Mouse (Mus musculus) erythroblast, embryonic 14.5 days (primary cell): ENCODE measurements around the gene H2-Eb1. TPM values are rescaled to one million over a fixed set of nuclear protein-coding genes. Genes with fewer than 3 reads are reported as not detected.

Experiments used
- H3K27me3 ChIP-seq: 2 replicates; pipeline ENCODE4 v1.6.1; 2012; ENCODE audit warnings: inconsistent platforms; ENCODE audit not compliant: control insufficient read depth
- H3K36me3 ChIP-seq: 2 replicates; pipeline ENCODE4 v1.6.1; 2012; ENCODE audit warnings: mild to moderate bottlenecking, inconsistent platforms; ENCODE audit not compliant: control insufficient read depth
- H3K4me1 ChIP-seq: 2 replicates; pipeline ENCODE4 v1.6.1; 2012; ENCODE audit warnings: inconsistent platforms; ENCODE audit not compliant: control insufficient read depth
- H3K4me3 ChIP-seq: replicated peaks from 2 replicates; pipeline ENCODE3; 2012; ENCODE audit warnings: moderate library complexity, mild to moderate bottlenecking, inconsistent platforms
- H3K9me3 ChIP-seq: 2 replicates; pipeline ENCODE4 v1.6.1; 2012; ENCODE audit warnings: low read length, inconsistent platforms, mixed read lengths; ENCODE audit not compliant: control insufficient read depth
- GATA1 ChIP-seq: IDR thresholded peaks from 2 replicates; pipeline ENCODE4 v1.6.1; 2012; ENCODE audit warnings: low read length, inconsistent platforms, mixed read lengths
- TAL1 ChIP-seq: IDR thresholded peaks from 3 replicates; pipeline ENCODE4 v1.6.1; 2012; ENCODE audit warnings: low read length, inconsistent platforms, mixed read lengths
- polyA plus RNA-seq: library from polyadenylated mRNA; stranded (reverse); fragments of >175 nt; gene quantifications from 2 replicates; pipeline ENCODE4 v1.2.3, GENCODE M21; 2012

The H2-Eb1 gene
- 0.05 TPM in 1 of 2 replicates, not detected in the other for polyA plus RNA-seq

GRCm38 (mm10) chr17:34305380-34306030, at the start of gene H2-Eb1:
Gene H2-Eb1 (plus strand): TSS chr17:34305867.
- H3K27me3 ChIP-seq, result peaks cover 3% of the 10 kb centered on the region; the same call in 1 of the 2 replicates
- peaks cover 3% of the 10 kb centered on the region; the same call in 1 of the 2 replicates for H3K9me3 ChIP-seq
- no peak within 1 kb of the TSS for H3K4me3 ChIP-seq
- TF ChIP-seq TAL1 (no peak), GATA1 (no peak)
- no peaks in the 10 kb centered on the region for H3K36me3 ChIP-seq
- H3K4me1 ChIP-seq, result peaks cover 4% of the 10 kb centered on the region

DNA sequence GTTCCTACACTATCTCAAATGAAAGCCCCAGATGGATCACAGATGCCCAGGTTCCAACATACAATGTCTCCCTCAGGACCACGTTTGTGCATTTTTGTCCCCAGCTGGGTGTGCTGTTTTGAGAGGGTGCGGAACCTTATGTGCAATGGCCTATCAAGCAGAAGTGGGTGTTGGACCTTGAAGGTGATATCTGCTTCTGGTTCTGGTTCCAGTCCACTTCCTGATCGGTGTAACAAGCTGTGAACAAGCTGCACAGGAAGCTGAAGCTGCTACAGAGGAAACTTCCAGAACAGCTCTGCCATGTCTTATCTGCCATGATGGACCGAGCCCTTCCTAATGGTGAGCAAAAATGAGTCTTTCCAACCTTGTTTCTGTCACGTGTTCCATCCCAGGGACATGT, 49.2 kb upstream of the H2-Eb1 start:
- H3K4me3 ChIP-seq, result no peak overlapping the region
- no peaks in the 10 kb centered on the region for H3K36me3 ChIP-seq
- H3K27me3 ChIP-seq, result peaks cover 8% of the 10 kb centered on the region
- no peaks in the 10 kb centered on the region for H3K9me3 ChIP-seq
- no peak for TF ChIP-seq TAL1
- no peak for TF ChIP-seq GATA1
- H3K4me1 ChIP-seq, result no peaks in the 10 kb centered on the region

DNA sequence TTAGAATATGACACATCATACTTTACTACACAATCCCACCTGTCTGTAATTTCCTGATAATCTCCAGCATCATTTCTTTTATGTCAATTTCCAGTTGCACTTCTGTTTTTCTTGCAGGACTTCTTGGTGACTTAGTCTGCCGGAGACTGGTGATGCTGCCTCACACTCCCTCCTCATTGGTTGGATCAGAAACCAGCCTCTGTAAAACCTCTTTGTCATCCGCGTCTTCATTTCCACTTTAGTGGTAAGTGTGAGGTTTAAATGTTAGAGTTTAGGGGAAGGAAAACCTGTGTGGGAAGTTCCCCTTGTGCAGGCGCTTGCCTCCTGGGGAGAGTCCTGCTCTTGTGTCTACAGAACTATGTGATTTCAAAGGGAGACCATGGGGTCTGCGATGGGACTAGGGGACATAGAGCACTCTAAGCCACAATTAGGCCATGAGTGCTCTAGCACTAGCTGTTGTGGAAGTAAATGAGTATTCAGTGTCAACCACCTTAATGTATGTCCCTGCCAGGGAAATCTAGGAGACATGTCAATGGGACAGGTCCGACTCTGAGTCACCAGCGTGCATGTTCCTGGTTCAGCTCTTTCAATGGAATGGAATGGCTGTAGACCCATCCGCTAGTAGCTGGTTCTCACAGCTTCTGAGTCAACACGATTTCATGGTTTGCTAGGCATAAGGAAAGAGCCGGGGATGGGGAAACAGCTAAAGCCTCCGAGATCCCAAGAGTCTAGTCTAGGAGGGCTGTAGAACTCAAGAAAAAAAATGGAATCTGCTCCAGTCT, 47.9 kb upstream of the H2-Eb1 start, which contains the start of gene H2-Ab1:
Gene H2-Ab1, plus strand, starts transcription at position 96 of the 782 bp plus-strand sequence.
- H3K9me3 ChIP-seq, result no peaks in the 10 kb centered on the region
- peaks cover 21% of the 10 kb centered on the region for H3K27me3 ChIP-seq
- no peak within 1 kb of the TSS for H3K4me3 ChIP-seq
- no peaks in the 10 kb centered on the region for H3K4me1 ChIP-seq
- no peaks in the 10 kb centered on the region for H3K36me3 ChIP-seq
- no peak for TF ChIP-seq TAL1
- no peak for TF ChIP-seq GATA1

DNA sequence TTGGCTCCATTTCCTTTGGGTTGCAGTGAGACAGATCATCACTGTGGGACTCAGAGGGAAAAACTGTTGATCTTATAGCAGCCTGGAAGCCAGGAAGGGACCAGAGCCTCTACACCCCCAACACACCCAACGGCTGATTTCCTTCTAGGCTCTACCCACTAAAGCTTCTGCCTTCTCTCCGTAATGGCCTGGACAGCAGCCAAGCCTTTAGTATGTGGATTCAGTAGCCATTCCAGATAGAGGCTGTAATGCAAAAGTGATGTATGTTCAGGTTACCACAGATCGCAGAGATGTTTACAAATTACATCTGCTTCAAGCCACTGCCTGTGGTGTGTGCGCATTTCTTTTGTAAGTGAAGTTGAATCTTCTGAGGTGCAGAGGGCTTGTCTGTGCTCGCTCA, 45.1 kb upstream of the H2-Eb1 start:
- Histone ChIP-seq H3K4me3 (no peak overlapping the region), H3K4me1 (no peaks in the 10 kb centered on the region), H3K9me3 (no peaks in the 10 kb centered on the region), H3K27me3 (peaks cover 48% of the 10 kb centered on the region), H3K36me3 (no peaks in the 10 kb centered on the region)
- no peak for TF ChIP-seq GATA1
- TF ChIP-seq TAL1, result no peak

GRCm38 (mm10) chr17:34261502-34261901, 44.2 kb upstream of the H2-Eb1 start:
- no peak for TF ChIP-seq GATA1
- Histone ChIP-seq H3K4me1 (no peaks in the 10 kb centered on the region), H3K36me3 (no peaks in the 10 kb centered on the region), H3K4me3 (no peak overlapping the region), H3K27me3 (peaks cover 48% of the 10 kb centered on the region), H3K9me3 (no peaks in the 10 kb centered on the region)

DNA sequence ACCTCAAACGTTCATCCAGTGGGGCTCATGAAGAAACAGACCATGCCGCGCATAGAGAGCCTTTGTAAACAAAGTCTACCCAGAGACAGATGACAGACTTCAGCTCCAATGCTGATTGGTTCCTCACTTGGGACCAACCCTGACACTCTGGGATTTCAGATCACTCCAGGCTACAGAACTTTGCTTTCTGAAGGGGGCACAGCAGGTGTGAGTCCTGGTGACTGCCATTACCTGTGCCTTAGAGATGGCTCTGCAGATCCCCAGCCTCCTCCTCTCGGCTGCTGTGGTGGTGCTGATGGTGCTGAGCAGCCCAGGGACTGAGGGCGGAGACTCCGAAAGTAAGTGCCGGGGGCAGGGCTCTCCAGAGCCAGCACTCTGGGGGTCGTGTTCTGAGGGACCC, 42.6 kb upstream of the H2-Eb1 start:
- TF ChIP-seq TAL1 (no peak), GATA1 (no peak)
- H3K4me3 ChIP-seq, result no peak overlapping the region
- no peaks in the 10 kb centered on the region for H3K9me3 ChIP-seq
- no peaks in the 10 kb centered on the region for H3K36me3 ChIP-seq
- peaks cover 56% of the 10 kb centered on the region for H3K27me3 ChIP-seq
- no peaks in the 10 kb centered on the region for H3K4me1 ChIP-seq

DNA sequence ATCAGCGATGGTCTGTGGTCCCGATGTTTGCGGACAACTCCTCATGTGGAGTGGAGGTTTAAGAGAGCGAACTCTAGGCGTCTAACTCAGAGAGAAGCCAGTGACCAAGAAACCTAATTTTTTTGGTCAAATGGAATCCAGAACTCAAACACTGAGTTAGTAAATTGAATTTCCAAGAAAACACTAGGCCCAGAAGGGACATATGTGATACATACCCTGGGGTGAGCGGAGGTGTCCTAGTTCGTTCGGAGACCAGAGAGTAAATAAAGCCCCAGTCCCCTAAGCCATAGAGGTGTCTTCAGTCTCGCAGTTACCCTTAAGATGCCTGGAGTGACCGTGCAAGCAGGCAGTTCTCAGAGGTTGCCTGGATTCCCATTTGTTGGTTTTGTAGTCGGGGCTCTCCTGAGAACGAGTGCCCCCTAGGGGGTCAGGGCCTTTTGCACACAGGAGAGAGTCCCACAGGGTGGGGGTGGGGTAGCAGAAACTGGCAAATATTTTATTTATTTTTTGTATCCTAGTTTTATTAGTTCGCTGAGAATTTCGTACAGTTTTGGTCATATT, 41.8 kb upstream of the H2-Eb1 start:
- no peak for TF ChIP-seq GATA1
- no peak for TF ChIP-seq TAL1
- no peaks in the 10 kb centered on the region for H3K9me3 ChIP-seq
- no peak overlapping the region for H3K4me3 ChIP-seq
- H3K36me3 ChIP-seq, result no peaks in the 10 kb centered on the region
- peaks cover 58% of the 10 kb centered on the region for H3K27me3 ChIP-seq
- no peaks in the 10 kb centered on the region for H3K4me1 ChIP-seq

- no peaks in the 10 kb centered on the region for H3K9me3 ChIP-seq
- no peaks in the 10 kb centered on the region for H3K4me1 ChIP-seq
- no peak overlapping the region for H3K4me3 ChIP-seq
- H3K36me3 ChIP-seq, result no peaks in the 10 kb centered on the region
- H3K27me3 ChIP-seq, result peaks cover 54% of the 10 kb centered on the region
- no peak for TF ChIP-seq GATA1
- no peak for TF ChIP-seq TAL1
Observed at GRCm38 (mm10) chr17:34264452-34265351, 41.0 kb upstream of the H2-Eb1 start.

- no peak for TF ChIP-seq TAL1
- TF ChIP-seq GATA1, result no peak
- Histone ChIP-seq H3K27me3 (peaks cover 32% of the 10 kb centered on the region), H3K9me3 (no peaks in the 10 kb centered on the region)
Observed at GRCm38 (mm10) chr17:34268262-34268661, 37.4 kb upstream of the H2-Eb1 start.

More at GRCm38 (mm10) chr17:34268262-34268661, 37.4 kb upstream of the H2-Eb1 start:
- no peaks in the 10 kb centered on the region for H3K4me1 ChIP-seq
- no peak overlapping the region for H3K4me3 ChIP-seq
- no peaks in the 10 kb centered on the region for H3K36me3 ChIP-seq
